Mouse (Mus musculus) c-Kit-positive CD71-positive TER-119-negative erythroid progenitor cells, embryonic 14.5 days (primary cell): ENCODE data around the gene Mrps27.

ENCODE experiments used
- DNase-seq: peaks from one replicate; pipeline ENCODE4 v3.0.0-alpha.2; 2013; ENCODE audit warnings: low read depth

Mrps27 gene

GRCm38 (mm10) chr13:99387901-99388811, 43.6 kb downstream of the Mrps27 start:
- no peak for DNase-seq

- no peak for DNase-seq
Observed at GRCm38 (mm10) chr13:99391417-99391816, 46.8 kb downstream of the Mrps27 start.

- no peak for DNase-seq
Observed at GRCm38 (mm10) chr13:99393128-99393527, 48.5 kb downstream of the Mrps27 start.

GRCm38 (mm10) chr13:99394694-99395093, 50.1 kb downstream of the Mrps27 start:
- no peak for DNase-seq

GRCm38 (mm10) chr13:99395531-99395930, 50.9 kb downstream of the Mrps27 start:
- no peak for DNase-seq

- DNase-seq: no peak
Observed at GRCm38 (mm10) chr13:99397228-99397627, 52.6 kb downstream of the Mrps27 start.

GRCm38 (mm10) chr13:99398149-99398701, 53.6 kb downstream of the Mrps27 start:
- DNase-seq: no peak

GRCm38 (mm10) chr13:99399373-99399772, 54.8 kb downstream of the Mrps27 start:
- DNase-seq: no peak

- no peak for DNase-seq
Observed at GRCm38 (mm10) chr13:99409216-99409615, 64.6 kb downstream of the Mrps27 start.

GRCm38 (mm10) chr13:99410611-99411515, 66.3 kb downstream of the Mrps27 start:
- no peak for DNase-seq

- no peak for DNase-seq
Observed at GRCm38 (mm10) chr13:99411761-99412160, 67.2 kb downstream of the Mrps27 start.

- no peak for DNase-seq
Observed at GRCm38 (mm10) chr13:99412477-99413080, 68.0 kb downstream of the Mrps27 start.

GRCm38 (mm10) chr13:99413481-99414351, 69.1 kb downstream of the Mrps27 start:
- DNase-seq: no peak

- no peak for DNase-seq
Observed at GRCm38 (mm10) chr13:99414352-99414742, 69.8 kb downstream of the Mrps27 start.

- DNase-seq: no peak
Observed at GRCm38 (mm10) chr13:99416601-99417000, 72.0 kb downstream of the Mrps27 start.

GRCm38 (mm10) chr13:99423581-99423980, 79.0 kb downstream of the Mrps27 start:
- DNase-seq: no peak

GRCm38 (mm10) chr13:99433068-99434008, 88.8 kb downstream of the Mrps27 start:
- no peak for DNase-seq

- no peak for DNase-seq
Observed at GRCm38 (mm10) chr13:99434494-99434893, 89.9 kb downstream of the Mrps27 start.

GRCm38 (mm10) chr13:99437051-99437450, 92.5 kb downstream of the Mrps27 start:
- DNase-seq: no peak

GRCm38 (mm10) chr13:99439357-99439756, 94.8 kb downstream of the Mrps27 start:
- no peak for DNase-seq
